Mouse (Mus musculus) hindbrain, embryonic 11.5 days (tissue): ENCODE data around the gene Bcas2. TPM values are rescaled to one million over a fixed set of nuclear protein-coding genes. Genes with fewer than 3 reads are reported as not detected.
"Not testable (repeated sequence)": the region's sequence is repeated elsewhere in the genome, so short reads cannot be mapped to it uniquely, and the experiment has no call there.

Experiments used
- ATAC-seq: fragments of 200-750 bp; cut with Nextera tagmentation; 2 replicates; pipeline ENCODE4 v1.8.0; 2017; ENCODE audit warnings: mild to moderate bottlenecking, moderate TSS enrichment, moderate library complexity; ENCODE audit not compliant: low FRiP score
- DNase-seq: peaks from one replicate; pipeline ENCODE4 v3.0.0-alpha.2; 2015; ENCODE audit warnings: low spot score
- H3K27ac ChIP-seq: fragments of 300-500 bp; sonication (generic); 2 replicates; pipeline ENCODE4 v1.5.1; 2014; ENCODE audit warnings: mild to moderate bottlenecking, low read depth, low read length
- H3K27me3 ChIP-seq: fragments of 300-500 bp; sonication (generic); 2 replicates; pipeline ENCODE4 v1.6.1; 2014; ENCODE audit warnings: mild to moderate bottlenecking, low read length, moderate library complexity, mixed read lengths; ENCODE audit not compliant: control insufficient read depth, insufficient read depth
- H3K36me3 ChIP-seq: fragments of 300-500 bp; sonication (generic); 2 replicates; pipeline ENCODE4 v1.6.1; 2014; ENCODE audit warnings: mild to moderate bottlenecking, low read length, moderate library complexity, mixed read lengths; ENCODE audit not compliant: control insufficient read depth, insufficient read depth
- H3K4me1 ChIP-seq: fragments of 300-500 bp; sonication (generic); replicated peaks from 2 replicates; pipeline ENCODE4 v1.6.1; 2014; ENCODE audit warnings: low read length, mixed read lengths; ENCODE audit not compliant: control insufficient read depth, insufficient read depth
- H3K4me2 ChIP-seq: fragments of 300-500 bp; sonication (generic); replicated peaks from 2 replicates; pipeline ENCODE4 v1.6.1; 2014; ENCODE audit warnings: mild to moderate bottlenecking, low read depth, low read length
- H3K4me3 ChIP-seq: fragments of 300-500 bp; sonication (generic); 2 replicates; pipeline ENCODE4 v1.5.1; 2014; ENCODE audit warnings: low read depth, low read length
- H3K9ac ChIP-seq: fragments of 300-500 bp; sonication (generic); 2 replicates; pipeline ENCODE4 v1.6.1; 2014; ENCODE audit warnings: low read depth, low read length
- H3K9me3 ChIP-seq: fragments of 300-500 bp; sonication (generic); 2 replicates; pipeline ENCODE4 v1.6.1; 2016; ENCODE audit warnings: low read length; ENCODE audit not compliant: control insufficient read depth
- WGBS: fragments of 180-500 bp; shearing (Covaris S2); extraction: QIAGEN DNeasy Blood & Tissue Kit; methylation state at CpG from one replicate; pipeline ENCODE4 v1.1.7; 2014; 5-methylcytosine and 5-hydroxymethylcytosine counted together
- polyA plus RNA-seq: library from polyadenylated mRNA; unstranded; fragments of >200 nt; fragmentation: Nextera tagmentation; extraction: Ambion mirVana; gene quantifications from 2 replicates; pipeline ENCODE4 v1.2.1, GENCODE M21; 2014

Bcas2 gene
- polyA plus RNA-seq, 1 experiment from 2014 or later = 251 TPM

DNA sequence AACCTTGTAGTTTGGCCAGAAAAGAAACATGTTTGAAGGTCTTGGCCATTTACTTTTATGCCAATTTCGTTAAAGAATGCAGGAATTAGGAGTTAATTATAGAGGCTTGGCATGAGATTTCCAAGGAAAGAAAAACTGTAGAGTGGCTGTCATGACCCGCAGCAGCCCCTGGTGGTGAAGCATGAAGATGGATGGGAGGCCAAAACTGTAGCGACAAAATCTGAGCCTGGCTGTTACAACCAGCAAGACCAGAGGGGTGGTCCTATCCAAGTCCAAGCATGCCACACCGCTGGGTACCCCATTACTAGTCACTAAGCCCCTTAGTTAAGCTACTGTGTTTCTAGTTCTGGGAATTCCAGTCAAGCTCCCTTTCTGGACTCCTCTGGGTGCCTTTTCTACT is 9.7 kb downstream of the Bcas2 start:
- ATAC-seq (no peak), DNase-seq (no peak)
- H3K4me2 ChIP-seq = no peak overlapping the region
- no peaks in the 10 kb centered on the region for H3K27me3 ChIP-seq
- peaks cover 3% of the 10 kb centered on the region; the same call in 1 of the 2 replicates for H3K36me3 ChIP-seq
- H3K4me3 ChIP-seq = no peak overlapping the region
- H3K9me3 ChIP-seq = no peaks in the 10 kb centered on the region
- H3K9ac ChIP-seq = no peak overlapping the region
- H3K27ac ChIP-seq = no peak overlapping the region
- WGBS = 46% methylated on average over 4 of the region's 4 CpGs
- H3K4me1 ChIP-seq = no peaks in the 10 kb centered on the region

DNA sequence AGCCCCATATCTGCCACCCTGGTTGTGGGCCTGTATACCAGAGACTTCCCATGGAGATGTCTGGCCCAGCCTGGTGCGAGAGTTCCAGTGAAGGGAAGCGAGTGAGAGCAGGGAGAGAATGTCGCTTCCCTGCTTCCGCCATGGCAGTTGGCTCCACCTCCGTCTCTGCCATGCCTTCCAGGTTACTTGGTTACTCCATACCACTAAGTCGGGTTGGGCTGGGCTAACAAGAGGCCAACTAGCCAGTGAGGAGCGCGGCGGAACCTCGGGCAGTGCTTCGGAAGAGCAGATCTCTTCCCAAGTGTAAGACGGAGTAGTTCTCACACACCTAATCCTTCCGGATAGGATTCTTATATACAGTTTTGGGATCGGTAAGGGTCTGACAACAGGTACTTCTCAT is 11.4 kb downstream of the Bcas2 start:
- H3K4me1 ChIP-seq = no peaks in the 10 kb centered on the region
- 83% methylated on average over 14 of the region's 14 CpGs for WGBS
- no peak for DNase-seq
- H3K27me3 ChIP-seq = no peaks in the 10 kb centered on the region
- no peak overlapping the region for H3K27ac ChIP-seq
- no peak overlapping the region for H3K4me3 ChIP-seq
- no peaks in the 10 kb centered on the region for H3K9me3 ChIP-seq
- no peak overlapping the region for H3K4me2 ChIP-seq
- no peaks in the 10 kb centered on the region; the same call in 1 of the 2 replicates for H3K36me3 ChIP-seq
- no peak for ATAC-seq
- H3K9ac ChIP-seq = no peak overlapping the region

DNA sequence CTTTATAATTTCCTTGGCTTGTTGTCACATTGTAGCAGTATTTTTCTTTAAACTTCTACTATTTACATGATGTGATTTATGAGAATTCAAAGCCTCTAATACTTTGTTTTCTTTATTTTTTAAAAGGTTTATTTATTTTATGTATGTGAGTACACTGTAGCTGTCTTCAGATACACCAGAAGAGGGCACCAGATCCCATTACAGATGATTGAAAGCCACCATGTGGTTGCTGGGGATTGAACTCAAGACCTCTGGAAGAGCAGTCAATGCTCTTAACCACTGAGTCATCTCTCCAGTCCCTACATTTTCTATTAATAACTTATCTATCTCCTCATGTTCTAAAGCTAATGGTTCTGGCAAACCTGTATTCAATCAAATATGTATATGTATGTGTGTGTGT is 13.0 kb downstream of the Bcas2 start:
- not testable (repeated sequence) for ATAC-seq, DNase-seq, H3K27me3 ChIP-seq

DNA sequence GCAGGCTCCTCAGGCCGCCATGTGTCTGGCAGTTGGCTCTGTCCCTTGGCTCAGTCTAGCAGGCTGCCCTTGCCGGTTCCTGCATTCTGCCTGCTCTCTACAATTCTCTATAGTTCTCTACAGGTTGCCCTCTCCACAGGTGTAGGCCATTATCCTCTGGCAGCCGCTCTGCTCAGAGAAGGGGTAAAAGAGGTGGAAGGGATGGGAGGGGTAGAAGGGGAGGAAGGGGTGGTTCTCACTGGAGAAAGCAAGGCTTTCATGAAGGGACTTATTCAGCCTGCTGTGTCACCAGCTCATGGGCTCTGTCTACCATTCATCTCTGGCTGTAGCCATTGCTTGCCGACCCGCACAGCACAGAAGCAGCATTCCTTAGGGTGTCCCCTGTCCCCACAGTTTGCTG is 17.0 kb downstream of the Bcas2 start:
- no peaks in the 10 kb centered on the region for H3K4me1 ChIP-seq
- H3K9me3 ChIP-seq = no peaks in the 10 kb centered on the region
- no peaks in the 10 kb centered on the region for H3K27me3 ChIP-seq
- H3K4me2 ChIP-seq = no peak overlapping the region
- no peak overlapping the region for H3K4me3 ChIP-seq
- H3K36me3 ChIP-seq = no peaks in the 10 kb centered on the region
- H3K27ac ChIP-seq = no peak overlapping the region
- DNase-seq (no peak), ATAC-seq (no peak)
- H3K9ac ChIP-seq = no peak overlapping the region
- 46% methylated on average over 5 of the region's 5 CpGs for WGBS

More for the DNA sequence above, 13.0 kb downstream of the Bcas2 start:
- not testable (repeated sequence) for H3K27ac ChIP-seq, H3K4me2 ChIP-seq, H3K9me3 ChIP-seq, H3K9ac ChIP-seq, H3K4me3 ChIP-seq, H3K36me3 ChIP-seq, H3K4me1 ChIP-seq

DNA sequence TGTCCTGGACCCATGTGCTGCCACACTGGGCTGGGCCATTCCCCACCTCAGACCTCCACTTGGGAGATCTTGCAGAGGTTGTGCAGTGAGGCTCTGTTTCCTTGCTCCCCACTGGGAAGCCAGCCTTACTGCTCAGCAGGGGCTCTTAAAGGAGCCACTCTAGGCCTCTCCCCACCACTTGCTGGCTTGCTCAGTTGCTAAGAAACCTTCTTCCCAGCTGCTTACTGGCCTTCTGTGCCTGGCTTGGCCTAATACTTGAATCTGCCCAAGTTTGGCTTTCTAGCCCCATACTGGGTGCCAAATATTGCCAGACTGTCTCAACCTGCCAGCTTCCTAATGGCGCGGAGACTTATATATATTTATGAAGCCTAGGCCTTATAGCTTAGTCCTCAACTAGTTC is 17.4 kb downstream of the Bcas2 start:
- 92% methylated on average over 2 of the region's 2 CpGs for WGBS
- H3K4me2 ChIP-seq = no peak overlapping the region

DNA sequence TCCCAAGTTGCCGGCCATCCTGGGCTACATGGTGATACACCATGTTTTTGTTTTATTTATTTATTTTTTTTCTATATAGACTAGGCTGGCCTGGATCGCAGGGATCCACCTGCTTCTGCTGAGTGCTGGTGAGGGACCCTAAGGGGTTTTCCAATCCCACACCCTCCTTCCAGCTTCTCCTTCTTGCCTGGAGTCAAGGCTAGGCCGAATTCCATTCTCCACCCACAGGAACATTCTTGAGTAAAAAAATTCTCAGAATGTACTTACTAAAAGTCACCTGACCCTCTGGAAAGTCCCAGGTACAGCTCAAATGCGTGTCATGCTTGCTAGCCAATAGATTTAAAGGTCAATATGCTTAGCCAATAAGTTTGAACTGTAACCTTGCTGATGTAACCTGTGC is 20.7 kb downstream of the Bcas2 start:
- ATAC-seq (no peak), DNase-seq (no peak)
- Histone ChIP-seq H3K27me3 (no peaks in the 10 kb centered on the region), H3K9me3 (no peaks in the 10 kb centered on the region), H3K27ac (no peak overlapping the region), H3K36me3 (no peaks in the 10 kb centered on the region), H3K4me3 (no peak overlapping the region), H3K9ac (no peak overlapping the region), H3K4me1 (no peaks in the 10 kb centered on the region), H3K4me2 (no peak overlapping the region)
- WGBS = 87% methylated on average over 4 of the region's 4 CpGs

More for the DNA sequence above, 17.4 kb downstream of the Bcas2 start:
- Histone ChIP-seq H3K4me3 (no peak overlapping the region), H3K27ac (no peak overlapping the region), H3K36me3 (no peaks in the 10 kb centered on the region), H3K9me3 (no peaks in the 10 kb centered on the region), H3K9ac (no peak overlapping the region), H3K4me1 (no peaks in the 10 kb centered on the region), H3K27me3 (no peaks in the 10 kb centered on the region)
- DNase-seq (no peak), ATAC-seq (no peak)

DNA sequence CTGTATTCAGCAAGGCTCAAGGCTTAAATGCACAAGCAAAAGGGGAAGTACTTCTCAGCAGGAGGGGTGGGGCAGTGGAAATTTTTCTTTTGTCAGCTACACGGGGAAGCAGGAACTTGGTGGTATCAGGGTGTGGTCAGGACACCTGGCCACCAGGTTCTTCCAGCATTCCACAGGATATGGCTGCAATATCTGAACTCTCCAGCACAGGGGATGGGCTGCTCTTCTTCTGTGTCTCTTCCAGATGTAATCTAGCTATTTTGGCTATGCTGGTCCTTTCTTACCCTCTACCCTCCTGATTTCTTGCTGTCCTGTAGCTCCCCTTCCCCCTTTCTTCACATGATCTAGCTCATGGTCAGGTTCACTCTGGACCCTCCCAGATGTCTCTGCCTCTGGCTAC is 21.7 kb downstream of the Bcas2 start:
- 100% methylated on average over 1 of the region's 1 CpGs for WGBS

DNA sequence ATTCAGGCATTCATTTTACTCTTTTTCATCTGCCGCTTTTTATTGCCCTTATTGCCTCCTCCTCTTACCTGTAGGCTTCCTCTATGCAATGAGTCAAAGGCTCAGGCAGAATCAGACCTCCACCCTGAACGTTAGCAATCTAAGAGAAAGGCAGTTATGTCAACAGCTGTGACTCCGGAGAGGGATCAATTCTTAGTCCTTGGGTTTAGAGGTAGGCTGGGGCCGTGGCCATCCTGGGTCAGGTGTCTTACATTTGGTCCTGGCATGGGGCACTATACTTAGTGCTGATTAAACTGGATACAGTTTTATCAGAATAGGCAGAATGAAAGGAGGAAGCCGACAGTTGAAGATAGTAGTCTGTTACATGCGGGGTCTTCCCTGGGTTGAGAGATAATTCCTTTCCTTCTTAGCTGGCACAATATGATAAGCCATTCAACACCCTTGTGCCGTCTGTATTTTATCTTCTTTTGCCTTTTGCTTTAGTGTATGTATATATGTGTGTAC is 24.9 kb downstream of the Bcas2 start:
- Histone ChIP-seq H3K27ac (no peak overlapping the region), H3K36me3 (no peaks in the 10 kb centered on the region), H3K27me3 (no peaks in the 10 kb centered on the region), H3K4me1 (no peaks in the 10 kb centered on the region), H3K4me2 (no peak overlapping the region), H3K4me3 (no peak overlapping the region), H3K9me3 (no peaks in the 10 kb centered on the region), H3K9ac (no peak overlapping the region)
- no peak for ATAC-seq
- no peak for DNase-seq
- 87% methylated on average over 7 of the region's 7 CpGs for WGBS

More for the DNA sequence above, 21.7 kb downstream of the Bcas2 start:
- H3K4me3 ChIP-seq = no peak overlapping the region
- no peak overlapping the region for H3K4me2 ChIP-seq
- no peaks in the 10 kb centered on the region for H3K27me3 ChIP-seq
- no peak overlapping the region for H3K9ac ChIP-seq
- no peak overlapping the region for H3K27ac ChIP-seq
- DNase-seq = no peak
- no peaks in the 10 kb centered on the region for H3K36me3 ChIP-seq
- H3K4me1 ChIP-seq = no peaks in the 10 kb centered on the region
- ATAC-seq = no peak
- H3K9me3 ChIP-seq = no peaks in the 10 kb centered on the region

DNA sequence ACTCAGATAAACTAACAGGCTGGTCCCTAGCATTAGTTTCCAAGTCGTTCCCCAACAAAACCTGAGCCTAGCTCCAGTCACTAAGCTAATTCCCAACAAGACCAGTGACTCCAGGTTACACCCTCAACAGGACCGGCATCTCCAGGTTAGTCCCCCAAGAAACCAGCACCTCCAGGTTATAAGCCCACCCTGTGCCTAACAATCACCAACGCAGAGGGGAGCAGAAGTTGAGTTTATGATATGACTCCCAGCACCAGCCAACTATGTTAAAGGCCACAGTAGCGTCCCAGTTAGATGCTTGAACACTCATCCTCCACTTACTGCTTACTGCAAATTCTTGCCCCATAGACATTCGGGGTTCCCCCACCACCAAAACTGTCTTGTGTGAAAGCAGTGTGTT is 27.9 kb downstream of the Bcas2 start:
- no peak overlapping the region for H3K9ac ChIP-seq
- DNase-seq (no peak), ATAC-seq (no peak)
- no peaks in the 10 kb centered on the region for H3K4me1 ChIP-seq
- no peak overlapping the region for H3K4me3 ChIP-seq
- no peaks in the 10 kb centered on the region for H3K36me3 ChIP-seq
- no peaks in the 10 kb centered on the region; the same call in 1 of the 2 replicates for H3K9me3 ChIP-seq
- no peak overlapping the region for H3K4me2 ChIP-seq
- no peak overlapping the region for H3K27ac ChIP-seq
- 90% methylated on average over 5 of the region's 5 CpGs for WGBS
- no peaks in the 10 kb centered on the region for H3K27me3 ChIP-seq
